Mouse (Mus musculus) intestine, embryonic 16.5 days (tissue): ENCODE measurements around the gene Trdmt1. TPM values are rescaled to one million over a fixed set of nuclear protein-coding genes. Genes with fewer than 3 reads are reported as not detected.

Experiments
- polyA plus RNA-seq: library from polyadenylated mRNA; unstranded; fragments of >200 nt; fragmentation: Nextera tagmentation; extraction: Ambion mirVana; gene quantifications from 2 replicates; pipeline ENCODE4 v1.2.1, GENCODE M21; 2015

Trdmt1 gene
- polyA plus RNA-seq, 1 experiment from 2014 or later, result 6.8 TPM

Other genes starting within 250 kb of the Trdmt1 start
- 8.5 and 13.7 TPM in 2 replicates for gene Cubn, start 52.9 kb downstream of the Trdmt1 start, polyA plus RNA-seq
- gene Vim, start 29.3 kb upstream of the Trdmt1 start, polyA plus RNA-seq, result 370 and 392 TPM in 2 replicates
- gene St8sia6, start 249.4 kb upstream of the Trdmt1 start, polyA plus RNA-seq, result 0.33 and 0.49 TPM in 2 replicates